Mouse (Mus musculus) heart, embryonic 16.5 days (tissue): Measurements from ENCODE around the gene F10. TPM values are rescaled to one million over a fixed set of nuclear protein-coding genes. Genes with fewer than 3 reads are reported as not detected.

Experiments
- ATAC-seq: fragments of 200-750 bp; cut with Nextera tagmentation; replicated peaks from 2 replicates; pipeline ENCODE4 v1.8.0; 2017; ENCODE audit warnings: moderate number of reproducible peaks; ENCODE audit not compliant: insufficient read depth, low FRiP score; ENCODE audit errors: extremely low read depth
- H3K27ac ChIP-seq: fragments of 300-500 bp; sonication (generic); 2 replicates; pipeline ENCODE4 v1.5.1; 2014; ENCODE audit warnings: mild to moderate bottlenecking, low read length, control low read depth, moderate library complexity
- H3K27me3 ChIP-seq: fragments of 300-500 bp; sonication (generic); 2 replicates; pipeline ENCODE4 v1.6.1; 2014; ENCODE audit warnings: low read length, mixed read lengths; ENCODE audit not compliant: control insufficient read depth, insufficient read depth
- H3K36me3 ChIP-seq: fragments of 300-500 bp; sonication (generic); 2 replicates; pipeline ENCODE4 v1.6.1; 2014; ENCODE audit not compliant: control insufficient read depth, insufficient read depth
- H3K4me1 ChIP-seq: fragments of 300-500 bp; sonication (generic); 2 replicates; pipeline ENCODE4 v1.6.1; 2014; ENCODE audit warnings: low read length, mixed read lengths; ENCODE audit not compliant: control insufficient read depth, insufficient read depth
- H3K4me2 ChIP-seq: fragments of 300-500 bp; sonication (generic); 2 replicates; pipeline ENCODE4 v1.6.1; 2014; ENCODE audit warnings: low read depth, mild to moderate bottlenecking, control low read depth, low read length
- H3K4me3 ChIP-seq: fragments of 300-500 bp; sonication (generic); 2 replicates; pipeline ENCODE4 v1.5.1; 2014; ENCODE audit warnings: mild to moderate bottlenecking, control low read depth, low read length
- H3K9ac ChIP-seq: fragments of 300-500 bp; sonication (generic); 2 replicates; pipeline ENCODE4 v1.6.1; 2014; ENCODE audit warnings: low read length, control low read depth
- H3K9me3 ChIP-seq: fragments of 300-500 bp; sonication (generic); replicated peaks from 2 replicates; pipeline ENCODE4 v1.6.1; 2016; ENCODE audit warnings: low read length; ENCODE audit not compliant: control insufficient read depth
- WGBS: fragments of 180-500 bp; shearing (Covaris S2); extraction: QIAGEN DNeasy Blood & Tissue Kit; methylation state at CpG from one replicate; pipeline ENCODE4 v1.1.7; 2014; 5-methylcytosine and 5-hydroxymethylcytosine counted together
- polyA plus RNA-seq: library from polyadenylated mRNA; unstranded; fragments of >200 nt; fragmentation: Nextera tagmentation; extraction: Ambion mirVana; gene quantifications from 2 replicates; pipeline ENCODE4 v1.2.1, GENCODE M21; 2015

The F10 gene
- 1.2 and 1.6 TPM in 2 replicates for polyA plus RNA-seq

DNA sequence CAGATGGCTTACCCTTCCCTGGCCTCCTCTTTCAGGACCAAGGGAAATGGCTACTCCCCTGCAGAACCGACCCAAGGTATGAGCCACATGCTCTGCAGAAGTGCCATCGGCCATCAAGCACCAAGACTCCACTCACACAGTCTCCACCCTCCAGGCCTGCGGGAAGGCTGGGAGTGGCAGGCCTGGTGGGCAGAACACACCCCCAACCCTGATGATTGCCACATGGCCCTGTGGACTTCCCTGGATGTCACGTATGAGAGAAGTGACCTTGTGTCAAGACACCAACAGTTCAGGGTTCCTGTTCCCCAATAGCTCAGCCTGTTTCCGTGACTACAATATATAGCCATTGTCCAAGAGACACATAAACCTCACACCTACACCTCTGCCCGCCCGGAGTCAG lies at the start of gene F10:
F10 (plus strand) TSS at position 294 of the 400 bp plus-strand sequence.
- no peak for ATAC-seq
- Histone ChIP-seq H3K36me3 (no peaks in the 10 kb centered on the region), H3K9ac (no peak within 1 kb of the TSS), H3K4me1 (peaks cover 9% of the 10 kb centered on the region), H3K27ac (peak within 1 kb of the TSS; percentile 52), H3K4me3 (no peak within 1 kb of the TSS), H3K27me3 (no peaks in the 10 kb centered on the region), H3K9me3 (no peaks in the 10 kb centered on the region), H3K4me2 (no peak within 1 kb of the TSS)
- WGBS: 61% methylated on average over 7 of the region's 7 CpGs

DNA sequence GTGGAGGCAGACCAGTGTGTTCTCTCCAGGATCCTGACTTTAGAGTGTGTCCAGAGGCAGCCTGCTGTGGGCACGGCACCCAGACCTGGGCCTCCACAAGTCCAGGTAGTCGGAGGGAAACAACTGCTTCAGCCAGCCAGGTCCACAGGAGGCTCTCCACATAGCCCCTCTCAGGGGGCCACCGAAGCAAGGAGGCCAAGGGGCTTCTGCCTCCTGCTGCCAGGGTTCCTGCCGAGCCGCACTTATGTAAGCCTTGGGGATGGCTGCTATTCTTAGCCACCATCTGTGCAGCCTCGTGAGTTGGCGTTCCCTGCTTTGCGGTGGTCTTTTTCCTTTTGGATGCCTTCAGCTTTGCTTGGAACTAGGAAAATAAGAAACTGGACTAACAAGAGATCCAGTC lies 49.5 kb upstream of the F10 start:
- Histone ChIP-seq H3K4me1 (peaks cover 9% of the 10 kb centered on the region), H3K27me3 (no peaks in the 10 kb centered on the region), H3K27ac (no peak overlapping the region), H3K9ac (no peak overlapping the region), H3K9me3 (no peaks in the 10 kb centered on the region), H3K4me3 (no peak overlapping the region), H3K36me3 (no peaks in the 10 kb centered on the region), H3K4me2 (peak overlapping the region; percentile 3; the same call in 1 of the 2 replicates)
- ATAC-seq: no peak
- WGBS: 50% methylated on average over 8 of the region's 8 CpGs

DNA sequence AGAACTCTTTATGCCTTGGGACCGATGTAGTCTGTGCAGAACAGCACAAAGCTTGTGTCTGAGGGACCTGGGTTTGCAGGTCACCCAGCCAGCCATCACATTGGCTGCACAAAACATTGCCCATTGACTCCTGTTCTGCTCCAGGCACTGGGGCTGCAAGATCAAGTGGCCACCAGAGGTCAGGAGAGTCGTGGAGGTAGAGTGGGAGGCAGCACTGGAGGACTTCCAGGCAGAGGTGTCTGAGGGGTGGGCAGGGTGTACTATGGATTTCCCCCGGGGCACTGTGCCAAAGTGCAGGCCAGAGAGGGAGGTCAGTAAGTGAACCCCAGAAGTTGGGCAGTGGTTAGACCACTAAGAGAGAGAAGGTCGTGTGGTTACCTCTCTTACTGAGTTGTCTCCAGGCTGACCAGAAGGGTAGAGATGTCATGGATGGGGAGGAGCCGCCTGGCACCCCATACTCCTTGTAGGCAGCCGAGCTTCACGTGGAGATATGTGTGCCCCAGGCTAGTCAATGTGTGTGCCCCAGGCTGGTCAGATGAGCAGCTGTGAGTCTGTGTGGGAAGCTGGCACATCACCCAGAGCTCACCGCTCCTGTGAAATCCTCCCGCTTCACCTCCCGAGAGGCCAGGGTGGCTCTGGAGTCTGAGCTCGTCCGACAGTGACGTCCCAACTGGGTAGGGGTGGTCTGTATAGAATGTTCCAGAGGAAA lies 48.2 kb upstream of the F10 start:
- Histone ChIP-seq H3K4me2 (no peak overlapping the region), H3K4me1 (peaks cover 10% of the 10 kb centered on the region), H3K27me3 (no peaks in the 10 kb centered on the region), H3K4me3 (no peak overlapping the region), H3K9me3 (no peaks in the 10 kb centered on the region), H3K36me3 (no peaks in the 10 kb centered on the region), H3K27ac (no peak overlapping the region), H3K9ac (no peak overlapping the region)
- no peak for ATAC-seq
- 72% methylated on average over 13 of the region's 13 CpGs for WGBS

DNA sequence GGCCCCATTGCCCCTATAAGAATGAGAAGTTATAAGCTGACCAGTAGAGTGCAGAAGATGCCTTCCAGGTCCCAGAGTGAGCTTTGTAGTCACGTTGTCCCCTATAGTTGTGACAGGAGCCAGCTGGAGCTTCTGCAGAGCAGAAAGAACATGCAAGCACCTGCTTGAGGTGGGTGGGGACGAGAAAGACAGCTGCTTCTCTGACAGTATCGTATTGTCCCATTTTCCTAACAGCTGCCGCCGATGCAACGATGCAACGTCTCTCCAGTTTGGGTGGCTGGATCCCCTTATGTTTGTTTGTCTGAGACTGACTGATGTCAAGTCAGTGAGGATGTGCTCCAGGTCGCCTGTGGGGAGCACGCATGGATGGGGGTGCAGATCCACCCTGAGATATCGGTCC lies 45.7 kb upstream of the F10 start:
- no peak overlapping the region for H3K9ac ChIP-seq
- no peak overlapping the region for H3K4me3 ChIP-seq
- no peaks in the 10 kb centered on the region for H3K36me3 ChIP-seq
- no peaks in the 10 kb centered on the region for H3K27me3 ChIP-seq
- ATAC-seq: no peak
- no peak overlapping the region for H3K27ac ChIP-seq
- peaks cover 12% of the 10 kb centered on the region for H3K4me1 ChIP-seq
- H3K4me2 ChIP-seq: no peak overlapping the region
- H3K9me3 ChIP-seq: no peaks in the 10 kb centered on the region
- 77% methylated on average over 10 of the region's 10 CpGs for WGBS

DNA sequence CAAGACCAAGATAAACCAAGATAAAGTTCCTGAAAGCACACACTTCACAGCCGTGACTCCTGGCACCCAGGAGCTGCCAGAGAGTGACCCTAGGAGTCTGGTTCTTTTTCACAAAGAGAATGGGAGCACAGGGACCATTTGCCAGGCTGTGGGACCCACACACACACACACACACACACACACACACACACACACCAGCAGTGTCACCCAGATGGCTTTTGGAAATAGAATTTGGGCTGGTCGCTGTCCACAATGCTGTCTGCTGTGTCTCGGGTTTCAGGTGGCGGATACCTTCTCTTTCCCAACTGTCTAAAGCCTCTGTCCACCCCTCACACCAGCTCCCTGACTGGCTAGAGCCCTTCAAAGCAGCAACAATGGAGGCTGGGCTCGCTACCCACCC lies 42.6 kb upstream of the F10 start:
- 78% methylated on average over 5 of the region's 5 CpGs for WGBS
- no peak for ATAC-seq
- no peaks in the 10 kb centered on the region for H3K27me3 ChIP-seq
- H3K9me3 ChIP-seq: no peaks in the 10 kb centered on the region
- H3K36me3 ChIP-seq: no peaks in the 10 kb centered on the region
- no peak overlapping the region for H3K4me2 ChIP-seq
- peaks cover 19% of the 10 kb centered on the region for H3K4me1 ChIP-seq
- H3K27ac ChIP-seq: no peak overlapping the region
- H3K4me3 ChIP-seq: no peak overlapping the region
- H3K9ac ChIP-seq: no peak overlapping the region

DNA sequence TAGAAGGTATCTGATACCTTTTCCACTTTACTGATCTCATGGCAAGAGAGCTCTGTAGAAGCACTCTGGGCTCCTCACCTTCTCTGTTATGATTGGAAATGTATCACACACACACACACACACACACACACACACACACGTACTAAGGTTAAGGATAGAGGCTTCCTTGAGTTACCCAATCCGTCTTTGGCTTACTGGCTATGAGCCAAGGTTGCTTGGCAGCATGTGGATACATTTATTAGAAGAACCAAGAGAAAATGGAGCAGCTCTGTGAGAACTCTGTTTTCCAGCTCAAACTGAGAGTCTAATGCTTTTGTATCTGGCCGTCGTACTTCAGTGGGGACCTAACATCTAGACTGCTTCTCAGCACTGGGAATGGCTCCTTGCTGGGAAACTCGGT lies 41.6 kb upstream of the F10 start:
- Histone ChIP-seq H3K4me3 (no peak overlapping the region), H3K27me3 (no peaks in the 10 kb centered on the region), H3K4me1 (peaks cover 19% of the 10 kb centered on the region), H3K9ac (no peak overlapping the region), H3K36me3 (no peaks in the 10 kb centered on the region), H3K4me2 (no peak overlapping the region), H3K27ac (no peak overlapping the region), H3K9me3 (no peaks in the 10 kb centered on the region)
- ATAC-seq: no peak
- WGBS: 76% methylated on average over 5 of the region's 5 CpGs

DNA sequence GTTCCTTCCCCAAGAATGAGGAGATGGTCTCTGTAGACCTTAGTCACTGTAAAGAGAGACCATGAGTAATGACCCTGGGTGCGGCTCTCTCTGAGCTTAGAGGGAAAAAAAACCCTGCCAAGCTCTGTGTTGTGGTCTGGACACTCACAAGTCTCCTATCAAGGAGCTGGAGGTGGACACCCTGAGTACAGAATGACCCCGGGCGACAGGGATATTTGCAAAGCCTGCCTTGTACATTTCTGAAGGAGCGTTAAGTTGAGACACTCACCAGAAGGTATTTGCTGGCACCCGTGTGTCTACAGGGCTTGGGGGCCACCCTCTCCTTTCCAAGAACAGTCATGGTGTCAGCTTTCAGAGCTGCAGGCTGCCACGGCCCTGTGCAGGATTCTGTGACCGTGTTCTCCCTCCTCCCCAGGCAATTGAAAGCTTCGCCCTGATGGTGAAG lies 40.3 kb upstream of the F10 start:
- Histone ChIP-seq H3K4me1 (peaks cover 19% of the 10 kb centered on the region), H3K36me3 (no peaks in the 10 kb centered on the region), H3K27ac (peak overlapping the region; percentile 37), H3K9ac (peak overlapping the region; percentile 21; the same call in 1 of the 2 replicates), H3K27me3 (no peaks in the 10 kb centered on the region), H3K4me3 (no peak overlapping the region), H3K9me3 (no peaks in the 10 kb centered on the region), H3K4me2 (no peak overlapping the region)
- 27% methylated on average over 8 of the region's 8 CpGs for WGBS
- peak; percentile 47 for ATAC-seq

DNA sequence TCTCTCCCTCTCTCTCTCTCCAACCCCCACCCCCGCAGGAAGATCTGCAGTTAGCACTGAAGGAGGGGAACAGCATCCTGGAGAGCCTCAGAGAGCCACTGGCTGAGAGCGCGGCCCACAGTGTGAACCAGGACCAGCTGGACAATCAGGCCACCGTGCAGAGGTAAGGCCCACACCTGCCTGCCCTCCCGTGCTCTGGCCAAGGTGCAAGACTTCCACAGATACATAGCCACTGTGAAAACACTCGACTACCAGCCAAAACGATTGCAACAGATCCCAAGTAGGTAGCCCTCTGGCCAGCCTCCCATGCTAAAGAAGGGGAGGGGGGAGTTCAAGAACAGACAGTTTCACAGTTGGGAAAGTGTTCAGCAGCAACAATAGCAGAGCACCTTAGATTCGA lies 38.8 kb upstream of the F10 start:
- 67% methylated on average over 7 of the region's 8 CpGs for WGBS
- no peaks in the 10 kb centered on the region for H3K27me3 ChIP-seq
- no peak for ATAC-seq
- no peaks in the 10 kb centered on the region for H3K9me3 ChIP-seq
- H3K27ac ChIP-seq: no peak overlapping the region
- no peak overlapping the region for H3K9ac ChIP-seq
- H3K36me3 ChIP-seq: no peaks in the 10 kb centered on the region
- H3K4me2 ChIP-seq: no peak overlapping the region
- no peak overlapping the region for H3K4me3 ChIP-seq
- H3K4me1 ChIP-seq: peaks cover 14% of the 10 kb centered on the region

DNA sequence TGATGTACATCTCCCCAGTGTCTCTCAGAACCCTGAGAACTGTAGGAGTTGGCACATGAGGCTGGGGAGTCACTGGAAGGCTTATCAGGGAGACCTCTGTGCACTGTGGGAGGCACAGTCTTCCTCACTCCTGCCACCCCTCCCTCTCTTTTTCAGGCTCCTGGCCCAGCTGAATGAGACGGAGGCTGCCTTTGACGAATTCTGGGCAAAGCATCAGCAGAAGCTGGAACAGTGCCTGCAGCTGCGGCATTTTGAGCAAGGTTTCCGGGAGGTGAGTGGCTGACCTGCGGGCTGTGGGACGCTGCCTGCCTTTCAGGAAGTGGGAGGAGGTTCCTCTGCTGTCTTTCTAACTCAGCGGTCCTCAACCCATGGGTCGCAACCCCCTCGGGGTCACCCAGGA lies 37.3 kb upstream of the F10 start:
- H3K36me3 ChIP-seq: no peaks in the 10 kb centered on the region
- no peaks in the 10 kb centered on the region for H3K27me3 ChIP-seq
- no peak for ATAC-seq
- H3K4me2 ChIP-seq: no peak overlapping the region
- H3K4me3 ChIP-seq: no peak overlapping the region
- H3K27ac ChIP-seq: no peak overlapping the region
- WGBS: 49% methylated on average over 9 of the region's 9 CpGs
- H3K4me1 ChIP-seq: peaks cover 14% of the 10 kb centered on the region
- no peaks in the 10 kb centered on the region for H3K9me3 ChIP-seq
- H3K9ac ChIP-seq: no peak overlapping the region
